Mouse (Mus musculus) neural tube, embryonic 12.5 days (tissue): ENCODE results near the gene Rpl21. TPM values are rescaled to one million over a fixed set of nuclear protein-coding genes. Genes with fewer than 3 reads are reported as not detected.

ENCODE experiments used
- ATAC-seq: fragments of 200-750 bp; cut with Nextera tagmentation; 2 replicates; pipeline ENCODE4 v1.8.0; 2017; ENCODE audit warnings: low read depth, mild to moderate bottlenecking, moderate TSS enrichment, moderate library complexity; ENCODE audit not compliant: low FRiP score
- H3K27ac ChIP-seq: fragments of 300-500 bp; sonication (generic); 2 replicates; pipeline ENCODE4 v1.5.1; 2016
- H3K27me3 ChIP-seq: fragments of 300-500 bp; sonication (generic); replicated peaks from 2 replicates; pipeline ENCODE4 v1.6.1; 2016; ENCODE audit warnings: mild to moderate bottlenecking
- H3K36me3 ChIP-seq: fragments of 300-500 bp; sonication (generic); 2 replicates; pipeline ENCODE4 v1.6.1; 2016; ENCODE audit warnings: mild to moderate bottlenecking
- H3K4me1 ChIP-seq: fragments of 300-500 bp; sonication (generic); 2 replicates; pipeline ENCODE4 v1.6.1; 2016
- H3K4me2 ChIP-seq: fragments of 300-500 bp; sonication (generic); replicated peaks from 2 replicates; pipeline ENCODE4 v1.6.1; 2016; ENCODE audit warnings: mild to moderate bottlenecking
- H3K4me3 ChIP-seq: fragments of 300-500 bp; sonication (generic); 2 replicates; pipeline ENCODE4 v1.5.1; 2016
- H3K9ac ChIP-seq: fragments of 300-500 bp; sonication (generic); 2 replicates; pipeline ENCODE4 v1.6.1; 2016; ENCODE audit warnings: mild to moderate bottlenecking
- H3K9me3 ChIP-seq: fragments of 300-500 bp; sonication (generic); 2 replicates; pipeline ENCODE4 v1.6.1; 2016; ENCODE audit warnings: mild to moderate bottlenecking
- WGBS: fragments of 180-500 bp; shearing (Covaris S2); methylation state at CpG from one replicate; pipeline ENCODE4 v1.1.7; 2016; 5-methylcytosine and 5-hydroxymethylcytosine counted together
- polyA plus RNA-seq: library from polyadenylated mRNA; unstranded; fragments of >200 nt; fragmentation: Nextera tagmentation; extraction: Ambion mirVana; gene quantifications from 2 replicates; pipeline ENCODE4 v1.2.1, GENCODE M21; 2016

Rpl21 gene
- polyA plus RNA-seq = 415 and 416 TPM in 2 replicates

GRCm38 (mm10) chr5:146832769-146833448 lies at the start of gene Rpl21:
Gene Rpl21, plus strand, starts transcription at chr5:146832890.
- Histone ChIP-seq H3K4me1 (peaks cover 11% of the 10 kb centered on the region), H3K4me2 (peak within 1 kb of the TSS; percentile 80), H3K9ac (peak within 1 kb of the TSS; percentile 95), H3K4me3 (peak within 1 kb of the TSS; percentile 90), H3K27me3 (no peaks in the 10 kb centered on the region), H3K27ac (peak within 1 kb of the TSS; percentile 47), H3K9me3 (no peaks in the 10 kb centered on the region), H3K36me3 (peaks cover 37% of the 10 kb centered on the region)
- ATAC-seq = peak; percentile 98
- WGBS = under 1% methylated on average over 60 of the region's 60 CpGs

GRCm38 (mm10) chr5:146783300-146783699 lies 49.4 kb upstream of the Rpl21 start:
- no peaks in the 10 kb centered on the region for H3K9me3 ChIP-seq
- no peaks in the 10 kb centered on the region for H3K27me3 ChIP-seq
- WGBS = 91% methylated on average over 10 of the region's 10 CpGs
- H3K4me3 ChIP-seq = no peak overlapping the region
- ATAC-seq = no peak
- H3K4me1 ChIP-seq = 0 out of 2 replicates have a peak, but pooled peaks cover 3% of the 10 kb centered on the region
- no peak overlapping the region for H3K27ac ChIP-seq
- no peak overlapping the region for H3K4me2 ChIP-seq
- H3K9ac ChIP-seq = no peak overlapping the region
- H3K36me3 ChIP-seq = no peaks in the 10 kb centered on the region

DNA sequence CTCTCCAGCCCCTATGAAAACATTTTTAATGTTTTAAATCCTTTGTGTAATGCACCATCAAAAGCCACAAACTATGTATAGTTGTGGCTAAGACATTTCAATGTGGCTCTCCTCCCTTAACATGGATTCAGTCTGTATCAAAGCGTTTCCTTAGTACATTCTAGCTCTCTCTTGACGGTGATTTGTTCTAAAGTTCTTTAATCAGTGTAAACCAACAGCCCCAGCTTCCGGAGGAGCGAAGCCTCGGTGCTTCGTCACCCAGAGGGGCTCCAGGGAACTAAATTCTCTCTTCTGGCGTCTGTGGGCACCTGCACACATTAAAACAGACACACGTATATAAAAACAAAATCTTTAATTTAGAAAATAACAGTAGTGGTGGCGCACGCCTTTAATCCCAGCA lies 48.8 kb upstream of the Rpl21 start:
- 0 out of 2 replicates have a peak, but pooled peaks cover 3% of the 10 kb centered on the region for H3K4me1 ChIP-seq
- H3K36me3 ChIP-seq = no peaks in the 10 kb centered on the region
- no peak overlapping the region for H3K9ac ChIP-seq
- H3K4me2 ChIP-seq = no peak overlapping the region
- no peak overlapping the region for H3K4me3 ChIP-seq
- no peaks in the 10 kb centered on the region for H3K27me3 ChIP-seq
- WGBS = 93% methylated on average over 10 of the region's 10 CpGs
- ATAC-seq = no peak
- no peaks in the 10 kb centered on the region for H3K9me3 ChIP-seq
- H3K27ac ChIP-seq = no peak overlapping the region

DNA sequence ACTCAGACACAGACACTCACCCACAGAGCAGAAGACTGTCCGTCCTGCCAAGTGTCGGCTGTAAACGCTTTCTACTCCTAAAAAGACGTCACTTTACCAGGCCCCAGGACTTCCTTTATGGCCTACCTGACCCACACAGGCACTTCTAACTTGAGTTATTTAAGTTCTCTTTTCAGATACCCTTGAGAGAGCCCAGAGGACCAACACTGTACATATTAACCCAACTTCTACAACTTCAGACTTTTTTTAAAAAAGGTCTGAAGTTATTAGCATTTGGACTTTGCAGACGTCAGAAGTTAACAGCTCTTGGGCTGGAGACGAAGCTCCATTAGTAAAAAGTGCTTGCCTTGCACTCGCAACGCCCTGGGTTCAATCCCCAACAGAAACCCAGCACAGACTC lies 46.6 kb upstream of the Rpl21 start:
- Histone ChIP-seq H3K27ac (no peak overlapping the region), H3K9ac (no peak overlapping the region), H3K4me3 (no peak overlapping the region), H3K4me1 (peaks cover 6% of the 10 kb centered on the region), H3K4me2 (no peak overlapping the region), H3K27me3 (no peaks in the 10 kb centered on the region), H3K9me3 (no peaks in the 10 kb centered on the region), H3K36me3 (no peaks in the 10 kb centered on the region)
- 70% methylated on average over 8 of the region's 8 CpGs for WGBS
- ATAC-seq = no peak

GRCm38 (mm10) chr5:146789413-146789812 lies 43.3 kb upstream of the Rpl21 start:
- WGBS = 85% methylated on average over 9 of the region's 9 CpGs
- H3K4me1 ChIP-seq = peaks cover 23% of the 10 kb centered on the region

GRCm38 (mm10) chr5:146790944-146791343 lies 41.7 kb upstream of the Rpl21 start:
- Histone ChIP-seq H3K4me3 (no peak overlapping the region), H3K4me1 (peaks cover 23% of the 10 kb centered on the region), H3K4me2 (no peak overlapping the region), H3K9me3 (no peaks in the 10 kb centered on the region), H3K27me3 (no peaks in the 10 kb centered on the region), H3K9ac (no peak overlapping the region), H3K27ac (no peak overlapping the region), H3K36me3 (no peaks in the 10 kb centered on the region)
- 86% methylated on average over 8 of the region's 8 CpGs for WGBS
- no peak for ATAC-seq

More at GRCm38 (mm10) chr5:146789413-146789812, 43.3 kb upstream of the Rpl21 start:
- no peaks in the 10 kb centered on the region for H3K9me3 ChIP-seq
- no peak overlapping the region for H3K4me2 ChIP-seq
- H3K27ac ChIP-seq = no peak overlapping the region
- ATAC-seq = no peak
- no peaks in the 10 kb centered on the region for H3K27me3 ChIP-seq
- H3K4me3 ChIP-seq = no peak overlapping the region
- no peak overlapping the region for H3K9ac ChIP-seq
- no peaks in the 10 kb centered on the region for H3K36me3 ChIP-seq

- Histone ChIP-seq H3K4me3 (no peak overlapping the region), H3K9me3 (no peaks in the 10 kb centered on the region), H3K27me3 (no peaks in the 10 kb centered on the region), H3K4me1 (peaks cover 23% of the 10 kb centered on the region), H3K27ac (no peak overlapping the region), H3K4me2 (peak overlapping the region; percentile 84), H3K9ac (no peak overlapping the region), H3K36me3 (no peaks in the 10 kb centered on the region)
- WGBS = 80% methylated on average over 7 of the region's 7 CpGs
- no peak for ATAC-seq
Observed at GRCm38 (mm10) chr5:146792140-146792791, 40.4 kb upstream of the Rpl21 start.

DNA sequence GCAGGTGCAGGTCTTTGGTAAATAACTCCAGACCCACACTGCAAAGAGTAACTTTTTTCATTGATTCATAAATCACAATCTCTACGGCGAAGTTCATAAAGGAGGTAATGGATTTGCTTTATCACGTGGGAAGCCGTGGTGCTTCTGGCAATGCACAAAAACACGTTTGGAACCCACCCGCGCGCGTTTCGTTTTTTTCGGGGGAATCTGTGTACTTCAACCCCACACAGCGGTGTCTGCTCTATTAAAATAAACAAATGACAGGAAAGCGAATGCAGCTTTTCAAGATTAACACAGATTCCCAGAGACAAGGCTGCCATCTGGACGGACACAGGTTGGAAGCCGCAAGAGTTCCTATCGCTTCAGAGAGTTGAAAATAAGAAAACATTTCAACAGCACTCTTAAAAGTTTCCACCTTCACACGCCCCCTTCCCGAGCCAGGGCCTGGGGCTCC lies 39.0 kb upstream of the Rpl21 start:
- ATAC-seq = no peak
- H3K4me2 ChIP-seq = peak overlapping the region; percentile 84
- H3K27me3 ChIP-seq = no peaks in the 10 kb centered on the region
- H3K4me3 ChIP-seq = peak overlapping the region; percentile 97
- 7% methylated on average over 18 of the region's 18 CpGs for WGBS
- peak overlapping the region; percentile 95 for H3K9ac ChIP-seq
- H3K36me3 ChIP-seq = no peaks in the 10 kb centered on the region
- H3K9me3 ChIP-seq = no peaks in the 10 kb centered on the region
- 0 out of 2 replicates have a peak overlapping the region, but pooled peaks have one; percentile 87 for H3K27ac ChIP-seq
- peaks cover 23% of the 10 kb centered on the region for H3K4me1 ChIP-seq

DNA sequence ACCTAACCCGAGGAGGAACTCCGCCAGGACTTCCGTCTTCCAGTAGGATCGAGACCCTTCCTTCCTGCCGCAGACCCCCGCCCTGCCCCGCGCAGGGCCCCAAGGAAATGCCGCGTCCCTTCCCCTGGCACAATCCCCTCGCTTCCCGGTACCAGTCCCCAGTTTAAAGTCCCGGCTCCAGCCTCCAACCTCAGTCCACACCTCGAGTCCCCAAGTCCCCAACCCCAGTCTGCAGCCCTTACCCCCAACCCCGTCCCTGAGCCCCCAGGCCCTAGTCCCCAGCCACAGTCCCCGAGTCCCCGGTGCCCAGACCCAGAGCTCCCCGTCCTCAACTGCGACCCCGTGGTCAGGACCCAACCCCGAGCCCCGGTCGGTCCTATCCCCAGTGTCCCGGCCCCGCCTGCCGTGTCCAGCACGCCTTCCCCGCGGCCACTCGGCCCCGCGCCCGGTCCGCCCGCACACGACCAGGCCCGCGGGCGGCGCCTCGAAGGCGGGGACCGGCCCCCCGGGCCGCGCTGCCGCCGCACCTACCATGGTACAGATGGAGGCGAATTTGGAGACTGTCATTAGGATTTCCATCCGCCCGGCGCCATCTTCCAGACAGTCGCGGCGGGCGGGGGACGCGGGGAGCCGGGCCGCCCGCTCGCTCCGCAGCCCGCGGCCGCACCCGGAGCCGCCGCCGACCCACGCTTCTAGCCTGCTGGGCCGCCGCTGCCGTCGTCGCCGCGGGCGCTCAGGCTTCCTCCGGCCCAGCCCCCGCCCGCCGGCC lies 38.4 kb upstream of the Rpl21 start:
- peak overlapping the region; percentile 84 for H3K4me2 ChIP-seq
- under 1% methylated on average over 83 of the region's 83 CpGs for WGBS
- peaks cover 23% of the 10 kb centered on the region for H3K4me1 ChIP-seq
- H3K4me3 ChIP-seq = peak overlapping the region; percentile 97
- H3K9me3 ChIP-seq = no peaks in the 10 kb centered on the region
- H3K9ac ChIP-seq = peak overlapping the region; percentile 95
- ATAC-seq = peak; percentile 77
- H3K27me3 ChIP-seq = no peaks in the 10 kb centered on the region
- peak overlapping the region; percentile 87 for H3K27ac ChIP-seq
- H3K36me3 ChIP-seq = no peaks in the 10 kb centered on the region

DNA sequence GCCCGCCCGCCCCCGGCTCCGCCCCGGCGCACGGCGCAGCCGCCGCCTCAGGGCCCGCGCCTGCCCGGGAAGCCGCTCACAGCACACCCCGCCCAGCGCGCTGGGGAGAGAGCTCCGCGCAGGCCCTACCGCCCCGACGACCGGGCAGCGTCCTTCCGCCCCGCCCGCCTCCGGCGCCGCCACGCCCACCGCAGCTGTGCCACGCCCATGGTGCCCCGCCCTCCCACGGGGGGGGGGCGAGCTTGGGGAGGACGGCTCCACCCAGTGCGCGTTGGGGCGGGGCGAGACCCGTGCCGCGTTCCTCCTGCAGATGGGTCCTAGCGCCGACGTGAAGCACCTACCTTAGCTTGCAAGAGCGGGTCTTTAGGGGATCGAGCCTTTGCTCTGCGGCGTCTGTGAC lies 37.8 kb upstream of the Rpl21 start, which contains the start of gene Usp12:
Usp12 (minus strand) TSS at position 154 of the 400 bp plus-strand sequence.
- WGBS = under 1% methylated on average over 50 of the region's 51 CpGs

DNA sequence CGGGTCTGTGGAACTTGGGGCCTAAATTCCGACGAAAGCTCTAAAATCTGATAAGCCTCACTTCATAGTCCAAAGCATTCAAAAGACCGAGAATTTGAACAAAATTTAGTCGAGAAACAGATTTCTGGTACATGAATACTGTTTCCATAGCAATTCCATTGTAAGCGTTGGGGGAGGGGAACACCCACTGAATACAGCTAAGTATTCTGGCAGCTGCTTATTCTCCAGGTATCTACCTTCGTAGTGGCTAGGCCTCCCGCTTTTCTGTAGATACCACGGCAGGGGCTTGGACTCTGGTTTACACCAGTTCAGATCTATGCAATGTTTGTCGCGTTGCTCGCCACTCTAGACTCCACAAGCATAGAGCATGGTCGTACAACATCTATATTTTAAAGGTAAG lies 37.0 kb upstream of the Rpl21 start:
- Histone ChIP-seq H3K36me3 (no peaks in the 10 kb centered on the region), H3K4me3 (no peak overlapping the region), H3K4me2 (no peak overlapping the region), H3K9ac (no peak overlapping the region), H3K27ac (no peak overlapping the region), H3K27me3 (no peaks in the 10 kb centered on the region), H3K4me1 (peaks cover 21% of the 10 kb centered on the region), H3K9me3 (no peaks in the 10 kb centered on the region)
- no peak for ATAC-seq
- WGBS = 78% methylated on average over 13 of the region's 13 CpGs

More for the DNA sequence above, 37.8 kb upstream of the Rpl21 start, which contains the start of gene Usp12:
- Histone ChIP-seq H3K27ac (peak within 1 kb of the TSS; percentile 87), H3K9me3 (no peaks in the 10 kb centered on the region), H3K27me3 (no peaks in the 10 kb centered on the region), H3K4me2 (peak within 1 kb of the TSS; percentile 84), H3K36me3 (no peaks in the 10 kb centered on the region), H3K4me3 (peak within 1 kb of the TSS; percentile 97), H3K9ac (peak within 1 kb of the TSS; percentile 95), H3K4me1 (peaks cover 23% of the 10 kb centered on the region)
- ATAC-seq = peak; percentile 93

DNA sequence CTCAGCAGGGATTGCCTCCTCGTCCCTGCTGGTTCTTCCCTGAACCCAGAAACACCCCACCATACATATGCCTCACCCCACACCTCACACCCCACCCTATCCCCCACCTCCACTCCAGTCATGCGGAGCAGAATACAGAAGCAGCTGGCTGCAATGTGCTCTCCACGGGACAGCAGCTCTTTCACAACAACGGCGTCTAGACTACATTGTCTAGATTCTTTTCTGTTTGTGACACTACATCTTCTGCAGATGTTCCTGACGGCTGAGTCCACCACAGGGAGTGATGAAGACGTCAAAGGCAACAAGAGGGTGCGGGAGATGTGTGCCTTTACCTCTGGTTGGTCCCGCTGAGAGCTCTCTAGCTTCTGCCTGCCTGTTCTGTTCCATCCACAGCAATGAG lies 34.7 kb upstream of the Rpl21 start:
- H3K4me3 ChIP-seq = no peak overlapping the region
- ATAC-seq = no peak
- H3K27ac ChIP-seq = no peak overlapping the region
- WGBS = 41% methylated on average over 9 of the region's 9 CpGs
- no peaks in the 10 kb centered on the region for H3K36me3 ChIP-seq
- peaks cover 7% of the 10 kb centered on the region for H3K4me1 ChIP-seq
- H3K9me3 ChIP-seq = 0 out of 2 replicates have a peak, but pooled peaks cover 8% of the 10 kb centered on the region
- no peak overlapping the region for H3K9ac ChIP-seq
- H3K4me2 ChIP-seq = no peak overlapping the region
- H3K27me3 ChIP-seq = no peaks in the 10 kb centered on the region
